Mouse (Mus musculus): ENCODE results near the gene Slc25a53. TPM values are rescaled to one million over a fixed set of nuclear protein-coding genes. Genes with fewer than 3 reads are reported as not detected.

Gene Slc25a53
- polyA plus RNA-seq (2016; fragmentation: Nextera tagmentation; extraction: Ambion mirVana) = 14.0 and 14.3 TPM in 2 replicates

DNA sequence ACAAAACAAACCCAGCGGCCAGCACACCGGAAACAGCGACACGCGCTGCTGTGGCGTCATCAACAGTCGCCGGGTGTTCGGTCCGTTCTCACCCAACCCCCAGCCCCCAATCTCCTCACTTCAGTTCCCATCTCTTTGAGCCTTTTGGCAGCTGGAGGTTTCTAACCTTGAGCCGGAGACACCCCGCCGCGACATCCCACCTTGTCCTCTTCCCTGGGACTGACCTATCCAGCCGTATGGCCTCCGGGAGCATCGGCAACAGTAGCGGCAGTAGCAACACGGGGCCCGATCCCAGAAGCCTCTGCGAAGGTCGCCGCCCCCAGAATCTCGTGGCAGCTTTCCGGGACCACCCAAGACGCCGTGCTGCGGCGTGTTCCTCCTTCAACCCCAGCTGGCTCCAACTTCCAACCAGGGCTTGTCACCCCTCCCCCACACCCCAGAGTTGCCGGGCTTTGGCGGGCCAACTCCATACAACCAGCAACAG, at the start of gene Slc25a53:
Gene Slc25a53 (minus strand): TSS at position 303 of the 484 bp plus-strand sequence.
- peak; percentile 92 for DNase-seq (ENCODE audit: low spot score)
- Histone ChIP-seq H3K4me1 (no peaks in the 10 kb centered on the region), H3K4me3 (peak within 1 kb of the TSS; percentile 63), H3K27me3 (replicated peaks; ENCODE audit: low read depth, poor library complexity, severe bottlenecking) (no peaks in the 10 kb centered on the region; the same call in 1 of the 2 replicates), H3K9me3 (no peaks in the 10 kb centered on the region), H3K36me3 (replicated peaks) (no peaks in the 10 kb centered on the region), H3K27ac (replicated peaks) (peak within 1 kb of the TSS; percentile 94)
- WGBS = 23% methylated on average over 31 of the region's 31 CpGs

DNA sequence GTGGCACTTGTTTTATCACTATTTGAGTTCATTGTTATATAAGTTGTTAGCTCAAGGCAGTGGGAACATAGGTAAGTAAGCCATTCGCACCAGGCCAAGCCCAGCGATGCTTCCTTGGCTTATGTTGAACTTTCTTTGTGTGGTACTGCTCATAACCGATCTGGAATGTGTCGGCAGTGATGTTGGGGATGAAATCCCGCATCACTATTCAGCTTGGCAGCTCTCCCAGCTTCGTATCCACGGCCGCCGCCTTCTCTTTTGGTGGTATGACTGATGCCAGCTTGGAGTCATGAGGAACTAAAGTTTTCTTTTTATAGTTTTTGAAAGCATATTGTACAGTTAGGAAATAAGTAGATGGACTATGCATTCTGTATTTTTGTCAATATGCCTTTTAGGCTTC, 25.1 kb upstream of the Slc25a53 start:
- peaks cover 3% of the 10 kb centered on the region; the same call in 1 of the 2 replicates for H3K27me3 ChIP-seq (replicated peaks; ENCODE audit: low read depth, poor library complexity, severe bottlenecking)
- no peak overlapping the region for H3K4me3 ChIP-seq
- WGBS = 94% methylated on average over 9 of the region's 9 CpGs
- no peak for DNase-seq (ENCODE audit: low spot score)
- H3K27ac ChIP-seq (replicated peaks) = no peak overlapping the region
- H3K36me3 ChIP-seq (replicated peaks) = 0 out of 2 replicates have a peak, but pooled peaks cover 2% of the 10 kb centered on the region
- no peaks in the 10 kb centered on the region for H3K4me1 ChIP-seq
- no peaks in the 10 kb centered on the region for H3K9me3 ChIP-seq

DNA sequence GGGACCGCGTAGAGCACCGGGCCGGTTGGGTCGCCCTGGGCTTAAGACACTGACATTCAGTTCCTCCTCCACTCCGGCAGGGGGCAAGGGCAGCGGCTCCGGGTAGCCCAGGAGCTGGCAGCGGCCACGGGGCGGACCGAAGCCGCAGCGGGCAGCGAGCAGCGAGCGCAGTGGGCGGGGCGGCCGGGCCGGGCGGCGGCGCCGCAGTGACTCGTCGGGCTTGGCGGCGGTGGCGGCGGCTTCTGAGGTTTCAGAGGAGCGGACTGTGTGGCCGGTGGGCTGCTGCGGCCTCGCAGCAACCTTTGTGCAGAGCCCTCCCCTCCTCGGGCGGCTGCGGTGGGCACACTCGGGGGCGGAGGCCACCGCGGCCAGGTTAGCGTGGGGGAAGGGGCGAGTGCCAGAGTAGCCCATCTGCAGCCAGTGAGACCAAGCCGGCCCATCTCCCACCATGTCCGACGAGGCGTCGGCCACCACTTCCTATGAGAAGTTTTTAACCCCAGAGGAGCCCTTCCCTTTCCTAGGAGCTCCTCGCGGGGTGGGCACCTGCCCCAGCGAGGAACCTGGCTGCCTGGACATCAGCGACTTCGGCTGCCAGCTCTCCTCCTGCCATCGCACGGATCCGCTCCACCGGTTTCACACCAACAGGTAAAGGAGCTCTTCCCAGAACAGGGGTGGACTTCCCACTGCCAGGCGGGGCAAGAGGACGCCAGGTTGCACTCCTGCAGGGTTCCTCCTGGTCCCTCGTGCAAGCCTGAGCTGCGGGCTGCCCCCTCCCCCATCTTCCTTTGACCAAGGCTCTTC, 11.5 kb upstream of the Slc25a53 start, which contains the start of gene Fam199x:
Gene Fam199x (plus strand): TSS at position 170 of the 801 bp plus-strand sequence.
- 17% methylated on average over 62 of the region's 62 CpGs for WGBS
- Histone ChIP-seq H3K4me3 (peak within 1 kb of the TSS; percentile 75), H3K36me3 (replicated peaks) (no peaks in the 10 kb centered on the region), H3K27me3 (replicated peaks; ENCODE audit: low read depth, poor library complexity, severe bottlenecking) (peaks cover 34% of the 10 kb centered on the region), H3K27ac (replicated peaks) (peak within 1 kb of the TSS; percentile 87), H3K9me3 (no peaks in the 10 kb centered on the region), H3K4me1 (peaks cover 6% of the 10 kb centered on the region; the same call in 1 of the 2 replicates)
- DNase-seq (ENCODE audit: low spot score) = peak; percentile 84

DNA sequence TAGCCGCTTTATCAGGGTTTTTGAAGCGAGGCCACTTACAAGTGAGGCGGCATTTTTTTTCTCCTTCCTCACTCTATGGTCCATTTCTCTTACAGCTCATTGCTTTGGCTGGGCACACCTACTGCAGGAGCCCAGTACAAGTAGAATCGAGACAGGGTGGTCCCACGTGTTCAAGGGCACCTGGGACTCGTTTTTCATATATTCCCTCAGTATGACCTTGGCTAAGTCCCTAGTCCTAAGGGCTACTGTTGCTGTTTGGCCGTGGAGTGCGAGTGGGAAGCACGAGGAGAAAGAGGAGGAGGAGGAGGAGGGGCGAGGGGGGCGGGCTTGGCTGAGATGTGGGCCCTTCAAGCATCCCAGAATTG, 10.9 kb upstream of the Slc25a53 start:
- Histone ChIP-seq H3K27ac (replicated peaks) (peak overlapping the region; percentile 87), H3K9me3 (no peaks in the 10 kb centered on the region), H3K27me3 (replicated peaks; ENCODE audit: low read depth, poor library complexity, severe bottlenecking) (peaks cover 34% of the 10 kb centered on the region), H3K36me3 (replicated peaks) (no peaks in the 10 kb centered on the region), H3K4me1 (peaks cover 6% of the 10 kb centered on the region; the same call in 1 of the 2 replicates), H3K4me3 (peak overlapping the region; percentile 75)
- 20% methylated on average over 11 of the region's 11 CpGs for WGBS
- DNase-seq (ENCODE audit: low spot score) = no peak

DNA sequence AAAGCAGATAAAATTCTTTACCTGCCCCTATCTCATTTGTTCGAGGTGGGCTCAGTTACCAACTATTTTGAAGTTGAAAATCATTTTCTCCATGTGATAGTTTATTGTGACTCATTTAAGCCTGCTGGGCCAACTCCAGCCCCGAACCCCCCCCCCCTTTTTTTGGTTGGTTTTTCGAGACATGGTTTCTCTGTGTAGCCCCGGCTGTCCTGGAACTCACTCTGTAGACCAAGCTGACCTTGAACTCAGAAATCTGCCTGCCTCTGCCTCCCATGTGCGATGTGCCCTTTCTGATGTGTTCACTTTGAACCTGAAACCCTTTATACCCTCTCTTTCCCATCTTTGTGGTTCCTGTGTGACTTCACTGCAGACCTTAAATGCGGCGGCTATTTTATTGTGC, 400 bp upstream of the Slc25a53 start:
- Histone ChIP-seq H3K9me3 (no peaks in the 10 kb centered on the region), H3K27me3 (replicated peaks; ENCODE audit: low read depth, poor library complexity, severe bottlenecking) (no peaks in the 10 kb centered on the region; the same call in 1 of the 2 replicates), H3K27ac (replicated peaks) (peak overlapping the region; percentile 94), H3K4me1 (no peaks in the 10 kb centered on the region), H3K4me3 (peak overlapping the region; percentile 63), H3K36me3 (replicated peaks) (no peaks in the 10 kb centered on the region)
- no peak for DNase-seq (ENCODE audit: low spot score)
- WGBS = 46% methylated on average over 7 of the region's 7 CpGs

DNA sequence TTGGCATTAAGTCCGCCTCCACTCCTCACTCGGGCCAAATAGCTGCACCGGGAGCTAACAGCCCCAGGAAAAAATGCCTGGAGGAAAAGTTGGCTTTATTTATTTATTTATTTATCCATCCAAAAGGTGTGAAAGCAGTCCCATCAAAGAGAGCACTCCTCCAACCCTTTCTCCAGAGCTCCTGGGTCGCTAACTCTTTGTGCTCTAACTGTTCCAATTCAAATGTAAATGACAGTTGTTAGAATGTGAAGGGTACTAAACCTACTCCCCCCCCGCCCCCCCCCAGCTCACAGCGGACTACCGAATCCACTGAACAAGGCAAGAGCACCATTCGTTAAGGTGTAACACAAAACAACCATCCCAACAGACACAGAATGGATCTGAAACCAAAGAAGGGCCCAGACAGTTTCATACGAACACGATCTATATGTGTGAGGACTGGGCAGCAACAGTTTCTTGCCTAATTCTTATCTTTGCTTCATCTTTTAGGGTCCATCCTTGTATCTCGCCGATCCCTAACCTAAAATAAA, 567 bp downstream of the Slc25a53 start:
- no peaks in the 10 kb centered on the region for H3K36me3 ChIP-seq (replicated peaks)
- H3K4me3 ChIP-seq = peak overlapping the region; percentile 63
- H3K27me3 ChIP-seq (replicated peaks; ENCODE audit: low read depth, poor library complexity, severe bottlenecking) = no peaks in the 10 kb centered on the region; the same call in 1 of the 2 replicates
- WGBS = 16% methylated on average over 12 of the region's 12 CpGs
- no peak for DNase-seq (ENCODE audit: low spot score)
- H3K27ac ChIP-seq (replicated peaks) = peak overlapping the region; percentile 94
- H3K9me3 ChIP-seq = no peaks in the 10 kb centered on the region
- H3K4me1 ChIP-seq = no peaks in the 10 kb centered on the region

DNA sequence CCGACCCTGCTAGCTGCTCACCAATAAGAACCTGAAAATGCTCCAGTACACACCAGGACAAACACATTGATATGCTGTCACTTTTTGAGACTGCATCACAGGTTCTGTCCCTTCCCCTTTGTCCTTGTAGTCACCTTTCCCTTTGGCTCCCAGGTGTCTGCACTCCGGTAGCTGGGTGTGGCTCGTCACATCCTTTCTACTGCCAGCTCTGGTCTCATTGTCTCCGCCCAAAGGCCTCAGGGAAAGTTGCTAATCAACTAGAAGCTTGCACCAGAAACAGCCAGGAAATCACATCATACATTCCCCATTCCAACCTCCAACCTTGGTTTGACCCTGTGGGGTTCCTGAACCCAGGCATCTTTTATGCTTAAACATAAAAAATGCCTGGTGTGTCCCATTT, 3.8 kb downstream of the Slc25a53 start:
- no peaks in the 10 kb centered on the region; the same call in 1 of the 2 replicates for H3K27me3 ChIP-seq (replicated peaks; ENCODE audit: low read depth, poor library complexity, severe bottlenecking)
- no peaks in the 10 kb centered on the region for H3K9me3 ChIP-seq
- no peaks in the 10 kb centered on the region for H3K4me1 ChIP-seq
- peaks cover 7% of the 10 kb centered on the region for H3K36me3 ChIP-seq (replicated peaks)
- no peak overlapping the region for H3K27ac ChIP-seq (replicated peaks)
- 61% methylated on average over 4 of the region's 4 CpGs for WGBS
- no peak for DNase-seq (ENCODE audit: low spot score)
- H3K4me3 ChIP-seq = no peak overlapping the region

DNA sequence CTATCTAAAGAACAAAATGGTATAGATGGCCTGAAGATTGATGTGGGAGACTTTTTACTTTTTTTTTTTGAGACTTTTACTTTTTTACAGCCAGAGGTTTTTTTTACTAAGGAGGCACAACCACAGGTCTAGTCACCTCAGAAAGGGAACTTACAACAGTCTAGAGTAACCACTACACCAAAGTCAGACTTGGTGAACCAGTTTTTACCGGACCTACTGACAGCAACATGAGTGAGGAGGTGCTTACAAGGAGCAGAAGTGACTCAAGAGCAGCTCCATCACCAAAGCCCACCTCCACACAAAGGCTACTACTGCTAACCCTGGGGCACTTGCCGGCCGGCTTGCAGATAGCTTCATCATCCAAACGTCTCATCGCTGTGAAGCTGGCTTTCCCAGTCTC, 6.4 kb downstream of the Slc25a53 start:
- no peak for DNase-seq (ENCODE audit: low spot score)
- Histone ChIP-seq H3K36me3 (replicated peaks) (peaks cover 16% of the 10 kb centered on the region), H3K4me1 (no peaks in the 10 kb centered on the region), H3K4me3 (no peak overlapping the region), H3K9me3 (no peaks in the 10 kb centered on the region), H3K27ac (replicated peaks) (no peak overlapping the region), H3K27me3 (replicated peaks; ENCODE audit: low read depth, poor library complexity, severe bottlenecking) (peaks cover 10% of the 10 kb centered on the region; the same call in 1 of the 2 replicates)
- WGBS = 83% methylated on average over 5 of the region's 5 CpGs

DNA sequence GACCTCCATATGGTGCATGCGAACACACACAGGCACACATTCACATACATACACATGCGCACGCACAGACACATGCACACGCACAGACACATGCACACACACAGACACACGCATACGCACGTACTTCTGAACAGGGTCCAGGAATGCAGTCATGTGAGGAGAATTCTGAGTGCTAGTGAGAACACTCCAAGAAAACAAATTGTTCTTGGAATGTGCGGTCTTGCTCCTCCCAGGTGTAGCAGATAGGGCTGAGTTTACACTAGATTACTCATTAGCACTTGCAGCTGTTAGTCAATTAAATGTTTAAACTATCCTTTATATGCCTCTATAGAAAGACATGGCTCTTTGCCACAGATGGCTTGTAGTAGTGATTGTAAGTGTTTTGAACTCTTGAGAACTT, 7.2 kb downstream of the Slc25a53 start:
- Histone ChIP-seq H3K9me3 (no peaks in the 10 kb centered on the region), H3K4me3 (no peak overlapping the region), H3K27me3 (replicated peaks; ENCODE audit: low read depth, poor library complexity, severe bottlenecking) (peaks cover 10% of the 10 kb centered on the region; the same call in 1 of the 2 replicates), H3K27ac (replicated peaks) (no peak overlapping the region), H3K36me3 (replicated peaks) (peaks cover 16% of the 10 kb centered on the region), H3K4me1 (no peaks in the 10 kb centered on the region)
- no peak for DNase-seq (ENCODE audit: low spot score)
- 97% methylated on average over 8 of the region's 8 CpGs for WGBS

DNA sequence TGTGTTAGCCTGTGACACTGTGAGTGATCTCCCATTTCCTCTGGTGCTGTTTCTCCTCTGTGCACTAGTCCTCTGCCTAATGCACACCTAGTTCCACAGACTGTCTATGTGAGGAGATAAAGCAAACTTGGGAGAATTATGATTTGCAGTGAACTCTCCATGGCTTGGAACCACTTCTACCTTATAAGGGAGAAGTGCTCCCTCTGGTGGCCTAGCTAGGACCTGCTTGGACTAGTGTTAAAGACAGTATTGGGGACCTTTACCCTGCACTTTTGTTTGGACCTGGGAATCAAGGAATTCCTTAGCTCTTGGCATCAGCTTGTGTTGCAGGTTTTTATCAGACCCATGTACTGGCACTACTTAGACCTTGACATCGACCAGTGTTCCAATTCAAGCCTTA, 18.8 kb downstream of the Slc25a53 start:
- peaks cover 4% of the 10 kb centered on the region; the same call in 1 of the 2 replicates for H3K27me3 ChIP-seq (replicated peaks; ENCODE audit: low read depth, poor library complexity, severe bottlenecking)
- H3K4me3 ChIP-seq = no peak overlapping the region
- no peaks in the 10 kb centered on the region for H3K4me1 ChIP-seq
- WGBS = 14% methylated on average over 1 of the region's 1 CpGs
- no peak overlapping the region for H3K27ac ChIP-seq (replicated peaks)
- no peaks in the 10 kb centered on the region for H3K9me3 ChIP-seq
- H3K36me3 ChIP-seq (replicated peaks) = no peaks in the 10 kb centered on the region; the same call in 1 of the 2 replicates
- peak; percentile 50 for DNase-seq (ENCODE audit: low spot score)

DNA sequence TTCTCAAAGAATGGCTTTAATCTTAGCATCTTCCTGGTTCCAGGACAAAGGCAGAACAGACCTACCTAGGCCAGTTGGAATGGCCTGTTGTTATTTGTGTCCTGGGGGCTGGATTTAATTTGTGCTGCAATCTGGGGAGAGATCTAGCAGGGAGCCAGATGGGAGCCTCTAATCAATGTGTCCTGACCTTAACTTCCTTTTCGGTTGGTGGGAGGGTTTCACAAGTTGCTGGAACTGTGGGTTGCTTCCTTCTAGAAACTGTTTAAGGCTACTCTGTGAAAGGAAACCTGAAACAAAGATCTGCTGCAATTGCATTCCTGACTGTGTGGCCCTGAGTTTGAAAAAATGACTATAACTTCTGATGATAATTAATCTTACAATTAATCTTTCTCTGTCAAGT, 20.4 kb downstream of the Slc25a53 start:
- H3K4me3 ChIP-seq = no peak overlapping the region
- H3K27ac ChIP-seq (replicated peaks) = no peak overlapping the region
- peak; percentile 25 for DNase-seq (ENCODE audit: low spot score)
- H3K27me3 ChIP-seq (replicated peaks; ENCODE audit: low read depth, poor library complexity, severe bottlenecking) = peaks cover 4% of the 10 kb centered on the region; the same call in 1 of the 2 replicates
- no peaks in the 10 kb centered on the region; the same call in 1 of the 2 replicates for H3K36me3 ChIP-seq (replicated peaks)
- no peaks in the 10 kb centered on the region for H3K9me3 ChIP-seq
- no peaks in the 10 kb centered on the region for H3K4me1 ChIP-seq
- 33% methylated on average over 1 of the region's 1 CpGs for WGBS

DNA sequence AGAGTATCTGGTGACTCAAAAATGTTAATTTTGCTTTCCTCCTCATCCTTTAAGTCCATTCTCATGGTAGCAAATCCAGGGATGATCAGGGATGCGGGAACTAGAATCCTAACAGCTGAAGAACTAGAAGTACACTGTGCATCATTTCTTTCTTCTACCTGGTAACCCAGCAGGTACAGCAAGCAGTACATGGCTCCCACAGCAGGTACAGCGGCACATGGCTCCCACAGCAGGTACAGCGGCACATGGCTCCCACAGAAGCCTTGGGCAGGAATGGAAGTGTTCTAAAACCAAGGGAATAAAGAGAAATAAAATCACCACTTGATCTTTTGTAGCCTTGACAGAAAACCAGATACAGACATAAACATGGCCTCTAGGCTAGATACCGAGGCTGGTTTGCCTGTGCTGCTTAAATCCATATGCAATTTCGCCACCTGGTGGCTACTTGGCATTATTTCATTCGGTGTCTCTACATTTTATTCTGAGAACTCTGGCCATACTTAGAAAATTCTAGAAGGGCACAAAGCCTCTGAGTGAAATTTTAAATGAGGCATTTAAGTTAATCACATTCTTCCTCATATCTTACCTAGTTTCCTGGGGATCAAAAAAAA, 22.9 kb downstream of the Slc25a53 start:
- no peaks in the 10 kb centered on the region for H3K27me3 ChIP-seq (replicated peaks; ENCODE audit: low read depth, poor library complexity, severe bottlenecking)
- 58% methylated on average over 6 of the region's 6 CpGs for WGBS
- DNase-seq (ENCODE audit: low spot score) = peak; percentile 42
- no peak overlapping the region for H3K4me3 ChIP-seq
- peaks cover 15% of the 10 kb centered on the region for H3K36me3 ChIP-seq (replicated peaks)
- no peaks in the 10 kb centered on the region for H3K4me1 ChIP-seq
- no peak overlapping the region for H3K27ac ChIP-seq (replicated peaks)
- H3K9me3 ChIP-seq = no peaks in the 10 kb centered on the region
